Mouse (Mus musculus) right cerebral cortex, postnatal 14 days (tissue): ENCODE measurements around the gene 5730480H06Rik.

ENCODE experiments used
- DNase-seq: peaks from one replicate; pipeline ENCODE4 v3.0.0; 2022

The 5730480H06Rik gene

GRCm38 (mm10) chr5:48327652-48328051, at the start of gene 5730480H06Rik:
5730480H06Rik (plus strand) TSS chr5:48327952.
- DNase-seq, result no peak

DNA sequence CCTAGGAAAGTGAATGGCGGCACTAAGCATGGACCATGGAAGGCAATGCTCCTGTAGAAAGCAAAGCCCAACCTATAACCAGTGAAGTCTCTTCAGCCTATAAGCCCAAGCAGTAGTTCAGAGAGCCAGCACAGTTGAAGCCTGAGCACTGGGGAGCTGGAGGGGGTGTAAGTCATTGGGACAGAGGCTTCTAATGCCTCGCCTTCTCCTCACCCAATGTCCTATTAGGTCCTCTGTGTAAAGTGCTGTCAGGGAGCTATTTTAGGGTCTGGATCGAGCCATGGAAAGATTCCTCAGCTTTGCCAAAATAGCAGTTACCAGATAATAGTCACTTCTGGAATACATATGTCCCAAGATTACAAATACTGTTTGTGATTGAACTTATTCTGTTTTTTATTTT, 26.6 kb upstream of the 5730480H06Rik start:
- DNase-seq, result no peak

DNA sequence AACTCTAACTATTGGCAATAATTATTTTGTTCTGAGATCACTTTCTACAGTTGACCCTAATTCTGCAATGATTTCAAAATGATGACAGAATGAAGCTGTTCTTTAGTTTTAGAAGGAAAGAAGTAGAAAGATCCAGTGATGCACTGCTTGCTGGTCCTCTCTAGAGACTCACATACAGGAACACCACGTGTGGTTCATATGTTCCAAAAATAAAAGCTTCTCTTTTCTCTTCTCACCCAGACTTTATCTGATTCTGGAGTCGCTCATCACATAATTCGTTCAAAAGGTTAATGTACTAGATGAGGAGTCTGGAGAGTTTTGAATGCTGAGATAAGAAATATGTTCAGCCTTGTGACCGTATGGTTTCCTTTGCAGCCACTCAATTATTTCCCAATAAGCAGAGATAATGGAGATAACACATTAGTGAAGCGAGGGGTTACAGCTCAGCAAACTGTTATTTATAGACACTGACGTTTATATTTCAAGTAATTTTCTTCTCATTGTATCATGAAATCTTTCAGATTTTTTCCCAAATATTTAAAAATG, 12.6 kb upstream of the 5730480H06Rik start:
- DNase-seq, result no peak

DNA sequence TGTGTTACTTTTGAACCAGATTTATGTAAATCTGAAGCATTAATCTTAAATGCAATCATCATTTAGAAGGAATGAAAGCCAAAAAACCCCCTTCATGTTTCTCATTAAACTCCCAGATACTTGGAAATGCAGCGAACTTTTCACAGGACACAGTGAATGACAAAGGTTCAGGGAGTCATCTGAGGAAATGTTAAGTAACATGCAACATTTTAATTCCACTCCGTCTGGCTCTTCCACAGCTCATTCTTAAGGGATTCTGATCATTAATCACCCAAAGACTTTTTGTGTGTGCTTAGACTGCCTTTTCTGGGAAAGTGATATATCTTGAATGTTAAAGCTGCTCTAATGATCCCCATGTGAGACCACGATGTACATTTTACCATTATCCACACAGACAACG, 7.2 kb upstream of the 5730480H06Rik start:
- no peak for DNase-seq

GRCm38 (mm10) chr5:48326221-48326620, 1.5 kb upstream of the 5730480H06Rik start:
- no peak for DNase-seq

- DNase-seq, result no peak
Measured at GRCm38 (mm10) chr5:48329751-48330150, 2.0 kb downstream of the 5730480H06Rik start.

GRCm38 (mm10) chr5:48330817-48331216, 3.1 kb downstream of the 5730480H06Rik start:
- no peak for DNase-seq

GRCm38 (mm10) chr5:48331441-48331840, 3.7 kb downstream of the 5730480H06Rik start:
- DNase-seq, result no peak

DNA sequence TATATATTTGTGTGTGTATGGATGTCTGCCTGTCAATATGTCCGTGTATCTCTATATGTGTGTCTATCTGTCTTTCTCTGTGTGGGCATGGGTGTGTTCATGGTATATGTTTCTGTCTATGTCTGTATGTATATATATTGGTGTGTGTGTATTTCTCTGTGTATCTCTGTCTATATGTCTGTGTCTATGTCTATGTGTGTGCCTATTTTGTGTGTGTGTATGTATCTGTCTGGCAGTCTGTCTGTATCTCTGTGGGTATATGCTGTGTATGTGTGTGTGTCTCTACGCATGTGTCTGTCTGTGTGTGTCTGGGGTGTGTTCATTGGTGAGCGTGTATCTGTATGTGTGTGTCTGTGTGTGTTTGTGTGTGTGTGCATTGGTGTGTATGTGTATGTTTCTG, 5.7 kb downstream of the 5730480H06Rik start:
- DNase-seq, result no peak

- DNase-seq, result no peak
Measured at GRCm38 (mm10) chr5:48333884-48334513, 6.2 kb downstream of the 5730480H06Rik start.

GRCm38 (mm10) chr5:48340808-48341433, 13.2 kb downstream of the 5730480H06Rik start:
- DNase-seq, result no peak

GRCm38 (mm10) chr5:48345095-48345982, 17.6 kb downstream of the 5730480H06Rik start:
- no peak for DNase-seq

- DNase-seq, result no peak
Measured at GRCm38 (mm10) chr5:48345983-48346648, 18.4 kb downstream of the 5730480H06Rik start.

GRCm38 (mm10) chr5:48349309-48349708, 21.6 kb downstream of the 5730480H06Rik start:
- no peak for DNase-seq

DNA sequence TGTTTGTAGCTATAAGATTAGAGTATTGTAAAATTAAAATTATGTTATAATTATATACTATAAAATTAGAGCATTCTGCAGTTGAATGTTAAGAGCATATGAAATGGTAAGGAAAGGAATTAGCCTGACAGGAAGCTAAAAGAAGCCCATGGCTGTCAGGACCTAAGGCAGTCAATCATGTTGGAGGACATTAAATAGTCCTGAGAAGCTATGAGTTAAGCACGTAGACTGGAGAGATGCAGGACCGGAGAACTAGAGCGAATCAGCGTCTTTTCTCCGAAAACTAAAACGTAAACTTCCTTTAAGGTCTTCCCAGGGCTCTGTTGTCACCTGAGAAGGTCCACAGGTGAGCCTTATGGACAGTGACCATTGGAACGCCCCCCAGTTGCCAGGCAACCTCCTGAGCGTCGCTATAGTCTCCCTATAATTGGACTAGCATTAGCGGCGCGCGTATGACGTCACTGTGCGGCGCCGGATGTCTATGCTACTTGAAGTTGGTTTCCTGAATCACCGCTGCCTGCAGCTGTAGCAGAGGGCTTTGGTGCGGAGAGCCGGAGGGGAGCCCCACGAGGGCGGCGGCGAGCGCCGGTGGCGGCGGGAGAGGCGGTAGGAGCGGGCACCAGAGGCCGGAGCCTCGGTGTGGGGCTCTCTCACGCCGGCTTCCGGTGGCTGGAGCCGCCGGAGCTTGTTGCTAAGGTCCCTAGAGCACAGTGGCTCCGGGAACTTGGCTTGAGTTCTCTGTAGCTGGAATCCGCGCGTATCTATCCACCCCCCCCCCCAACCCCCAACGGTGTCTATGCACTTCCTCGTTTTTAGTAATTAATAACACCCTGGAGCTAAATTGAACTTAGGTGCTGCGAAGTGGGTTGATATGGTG, 44.4 kb downstream of the 5730480H06Rik start:
- DNase-seq, result peak; percentile 93

GRCm38 (mm10) chr5:48402497-48402896, 74.7 kb downstream of the 5730480H06Rik start:
- DNase-seq, result peak; percentile 9

DNA sequence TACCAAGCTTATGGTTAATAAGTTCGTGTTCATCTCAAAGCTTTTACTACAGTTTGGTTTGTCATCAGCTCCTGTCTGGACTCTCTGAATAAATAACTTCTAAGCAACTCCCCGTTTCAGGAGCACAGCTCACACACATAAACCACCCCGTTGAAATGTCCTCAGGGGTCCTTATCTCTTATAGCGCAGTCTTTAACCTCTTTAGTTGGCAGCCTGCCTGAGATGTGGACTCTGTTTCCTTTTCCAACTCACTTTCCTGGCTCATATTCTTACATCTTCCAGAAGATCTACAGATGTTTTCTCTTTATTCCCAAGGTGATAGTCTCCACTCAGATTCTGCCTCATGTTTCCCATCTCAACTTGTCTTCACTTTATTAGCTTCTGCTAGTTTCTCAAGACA, 80.5 kb downstream of the 5730480H06Rik start:
- no peak for DNase-seq

- DNase-seq, result no peak
Measured at GRCm38 (mm10) chr5:48410348-48410747, 82.6 kb downstream of the 5730480H06Rik start.

GRCm38 (mm10) chr5:48411462-48411861, 83.7 kb downstream of the 5730480H06Rik start:
- DNase-seq, result no peak

DNA sequence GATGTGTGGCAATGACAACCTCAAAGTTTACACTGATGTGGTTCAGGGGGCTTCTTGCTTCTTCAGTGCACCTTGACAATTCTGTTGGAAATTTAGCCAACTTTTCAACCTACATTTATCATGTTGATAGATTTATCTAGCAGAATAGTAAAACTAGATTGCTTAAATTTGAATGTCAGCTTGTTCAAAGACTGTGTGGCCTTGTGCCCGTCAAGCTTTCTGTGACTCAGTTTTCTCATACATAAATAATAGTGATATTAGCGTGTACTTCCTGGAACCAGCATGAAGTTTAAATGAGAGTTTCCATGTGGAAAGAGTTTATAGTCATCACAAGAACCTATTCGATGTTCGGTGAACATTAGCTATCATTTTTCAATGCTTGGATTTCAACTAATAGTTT, 84.5 kb downstream of the 5730480H06Rik start:
- DNase-seq, result no peak

DNA sequence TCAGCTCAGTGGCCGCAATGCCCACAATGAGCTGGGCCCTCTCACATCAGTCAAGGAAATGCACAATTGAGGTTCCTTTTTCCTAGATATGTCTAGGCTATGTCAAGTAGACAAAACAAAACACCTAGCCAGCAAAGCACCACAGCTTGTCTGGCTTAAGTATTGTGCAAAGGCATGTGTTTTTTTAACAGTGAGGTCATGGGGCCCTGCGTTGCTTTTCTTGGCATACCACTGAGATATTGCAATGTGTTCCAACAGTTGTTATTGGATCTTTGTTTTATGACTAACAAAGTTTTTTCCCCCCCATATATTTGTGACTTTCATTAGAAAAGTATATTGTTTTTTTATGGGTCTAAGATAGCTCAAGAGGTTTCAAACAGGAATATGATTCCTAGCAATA, 92.0 kb downstream of the 5730480H06Rik start:
- no peak for DNase-seq

DNA sequence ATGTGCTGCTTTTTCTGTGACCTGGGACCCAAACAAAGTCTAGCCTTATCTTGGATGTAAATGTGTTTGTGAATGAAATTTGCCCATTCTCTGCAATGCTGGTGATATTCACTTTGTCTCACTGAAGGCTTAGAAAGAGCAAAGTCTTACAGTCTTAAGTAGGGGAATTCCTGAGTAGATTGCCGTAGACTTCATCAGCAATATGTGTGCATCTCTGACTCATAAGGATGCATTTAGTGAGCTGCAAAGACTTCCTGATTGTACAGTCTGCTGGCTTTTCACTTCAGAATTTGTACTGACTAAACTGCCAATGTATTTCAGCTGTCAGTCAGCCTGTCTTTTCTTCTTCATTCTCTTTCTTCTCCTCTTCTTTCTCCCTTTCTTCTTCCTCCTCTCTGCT, 94.2 kb downstream of the 5730480H06Rik start:
- no peak for DNase-seq
